Mouse (Mus musculus): Measurements from ENCODE around the gene Nectin2. TPM values are rescaled to one million over a fixed set of nuclear protein-coding genes. Genes with fewer than 3 reads are reported as not detected.

Gene Nectin2
- polyA plus RNA-seq, 1 experiment from 2014 or later, result 82.2 TPM

DNA sequence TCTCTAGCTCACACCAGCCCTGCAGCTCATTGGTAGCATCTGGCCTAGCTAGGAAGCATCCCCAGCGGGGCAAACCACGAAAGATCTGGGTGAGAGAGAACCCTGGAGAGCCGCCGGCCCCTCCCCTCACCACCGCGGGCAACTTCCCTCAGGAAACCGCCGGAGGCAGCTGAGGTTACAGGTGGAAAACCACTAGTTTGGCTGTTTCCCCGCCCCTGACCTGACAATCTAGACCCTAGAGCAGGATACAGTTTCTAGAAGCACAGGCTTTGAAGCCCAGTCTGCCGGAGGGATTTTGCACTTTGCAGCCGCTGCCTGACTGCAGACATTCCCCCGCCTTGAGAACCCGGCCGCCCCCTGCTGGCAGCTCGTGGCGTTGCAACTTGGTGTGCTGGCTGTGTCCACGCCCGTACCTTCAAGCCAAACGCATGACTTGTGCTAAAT is 39.6 kb upstream of the Nectin2 start:
- H3K36me3 ChIP-seq (ENCODE audit: control insufficient read depth, insufficient read depth, low read length), result no peaks in the 10 kb centered on the region
- 0 out of 2 replicates have a peak overlapping the region, but pooled peaks have one; percentile 27 for H3K9ac ChIP-seq (ENCODE audit: low read length)
- DNase-seq (ENCODE audit: low spot score), result peak; percentile 95
- ATAC-seq (ENCODE audit: low FRiP score, low TSS enrichment), result peak; percentile 56
- TF ChIP-seq CTCF (IDR thresholded peaks at IDR 0.05; ENCODE audit: low read depth) (peak; percentile 96), EP300 (optimal IDR thresholded peaks at IDR 0.05) (no peak)
- H3K27me3 ChIP-seq (ENCODE audit: control insufficient read depth, insufficient read depth, low read length), result no peaks in the 10 kb centered on the region
- WGBS, result 3% methylated on average over 19 of the region's 19 CpGs
- H3K4me1 ChIP-seq (replicated peaks; ENCODE audit: control insufficient read depth, insufficient read depth), result no peaks in the 10 kb centered on the region; the same call in 1 of the 2 replicates
- H3K9me3 ChIP-seq (ENCODE audit: control insufficient read depth, low read length), result no peaks in the 10 kb centered on the region
- peak overlapping the region; percentile 26 for H3K4me3 ChIP-seq (ENCODE audit: low read depth, low read length)
- peak overlapping the region; percentile 55 for H3K4me2 ChIP-seq (replicated peaks; ENCODE audit: low read depth)
- 0 out of 2 replicates have a peak overlapping the region, but pooled peaks have one; percentile 13 for H3K27ac ChIP-seq (replicated peaks)

DNA sequence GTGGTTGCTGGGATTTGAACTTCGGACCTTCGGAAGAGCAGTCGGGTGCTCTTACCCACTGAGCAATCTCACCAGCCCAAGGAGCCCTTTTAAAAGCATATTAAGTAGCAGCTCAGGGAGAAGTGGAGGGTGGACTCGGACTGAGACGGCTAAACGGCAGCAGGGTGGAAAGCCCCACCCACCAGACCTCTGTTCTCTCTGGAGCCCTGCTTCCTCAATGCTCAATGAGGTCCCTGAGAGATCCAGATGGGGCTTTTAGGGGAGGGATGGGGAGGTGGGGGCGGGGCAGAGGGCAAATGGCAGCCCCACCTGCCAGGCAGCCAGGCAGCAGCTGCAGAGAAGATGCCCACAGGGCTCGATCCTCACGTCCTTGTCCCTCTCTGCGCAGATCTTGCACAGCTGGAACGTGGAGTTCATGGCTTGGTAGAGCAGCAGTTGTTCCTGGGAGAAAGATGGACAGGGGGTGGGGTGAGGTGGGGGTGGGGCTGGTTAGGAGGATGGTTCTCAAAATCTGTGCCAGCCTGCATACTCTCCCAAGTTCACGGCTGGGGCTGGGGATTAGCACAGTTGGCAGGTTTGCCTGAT is 35.7 kb upstream of the Nectin2 start:
- H3K27me3 ChIP-seq (ENCODE audit: control insufficient read depth, insufficient read depth, low read length), result no peaks in the 10 kb centered on the region
- 41% methylated on average over 12 of the region's 12 CpGs for WGBS
- no peaks in the 10 kb centered on the region for H3K9me3 ChIP-seq (ENCODE audit: control insufficient read depth, low read length)
- no peak overlapping the region for H3K9ac ChIP-seq (ENCODE audit: low read length)
- DNase-seq (ENCODE audit: low spot score), result no peak
- no peak overlapping the region for H3K4me2 ChIP-seq (replicated peaks; ENCODE audit: low read depth)
- H3K36me3 ChIP-seq (ENCODE audit: control insufficient read depth, insufficient read depth, low read length), result no peaks in the 10 kb centered on the region
- no peak for TF ChIP-seq CTCF (IDR thresholded peaks at IDR 0.05; ENCODE audit: low read depth)
- TF ChIP-seq EP300 (optimal IDR thresholded peaks at IDR 0.05), result no peak
- no peak overlapping the region for H3K4me3 ChIP-seq (ENCODE audit: low read depth, low read length)
- H3K27ac ChIP-seq (replicated peaks), result no peak overlapping the region
- no peaks in the 10 kb centered on the region; the same call in 1 of the 2 replicates for H3K4me1 ChIP-seq (replicated peaks; ENCODE audit: control insufficient read depth, insufficient read depth)
- no peak for ATAC-seq (ENCODE audit: low FRiP score, low TSS enrichment)

DNA sequence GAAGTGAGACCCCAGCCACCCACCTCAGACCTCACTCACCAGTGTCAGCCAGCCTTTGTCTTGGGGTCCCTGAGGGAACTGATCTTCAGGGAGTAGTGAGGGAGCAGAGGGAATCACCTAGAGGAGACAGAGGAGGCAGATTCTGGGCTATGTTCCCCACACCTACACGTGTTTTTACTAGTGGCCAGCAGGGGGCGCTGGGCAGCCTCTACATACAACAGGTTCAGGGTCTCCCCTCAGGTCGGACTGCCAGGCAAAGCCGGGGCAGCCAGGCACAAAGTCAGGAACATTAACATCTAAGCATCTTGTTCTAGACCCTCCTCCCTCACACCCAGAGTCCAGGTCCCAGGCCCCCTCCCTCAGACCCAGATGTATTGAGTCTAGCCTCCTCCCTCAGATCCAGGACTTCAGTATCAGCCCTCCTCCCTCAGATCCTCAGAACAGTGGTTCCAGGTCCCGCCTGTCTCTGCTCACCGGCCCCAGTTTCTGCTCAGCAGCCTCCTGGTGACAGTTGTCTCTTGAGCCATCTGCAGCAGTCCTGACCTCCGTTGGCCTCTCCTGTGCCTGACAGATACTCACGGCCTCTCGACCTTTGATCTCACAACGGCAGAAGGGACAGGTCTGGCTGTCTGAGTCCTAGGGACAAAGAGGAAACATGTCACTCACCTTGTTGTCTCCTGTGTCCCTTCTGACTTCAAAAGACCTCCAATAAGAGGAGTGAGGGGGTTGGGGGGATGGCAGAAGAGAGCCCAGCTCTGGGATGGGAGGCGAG is 34.7 kb upstream of the Nectin2 start:
- Histone ChIP-seq H3K36me3 (ENCODE audit: control insufficient read depth, insufficient read depth, low read length) (0 out of 2 replicates have a peak, but pooled peaks cover 2% of the 10 kb centered on the region), H3K4me3 (ENCODE audit: low read depth, low read length) (no peak overlapping the region), H3K27me3 (ENCODE audit: control insufficient read depth, insufficient read depth, low read length) (no peaks in the 10 kb centered on the region), H3K4me1 (replicated peaks; ENCODE audit: control insufficient read depth, insufficient read depth) (no peaks in the 10 kb centered on the region; the same call in 1 of the 2 replicates), H3K27ac (replicated peaks) (no peak overlapping the region), H3K4me2 (replicated peaks; ENCODE audit: low read depth) (no peak overlapping the region), H3K9me3 (ENCODE audit: control insufficient read depth, low read length) (no peaks in the 10 kb centered on the region), H3K9ac (ENCODE audit: low read length) (no peak overlapping the region)
- TF ChIP-seq EP300 (optimal IDR thresholded peaks at IDR 0.05) (no peak), CTCF (IDR thresholded peaks at IDR 0.05; ENCODE audit: low read depth) (peak; percentile 69)
- 35% methylated on average over 11 of the region's 11 CpGs for WGBS
- DNase-seq (ENCODE audit: low spot score), result no peak
- ATAC-seq (ENCODE audit: low FRiP score, low TSS enrichment), result no peak

DNA sequence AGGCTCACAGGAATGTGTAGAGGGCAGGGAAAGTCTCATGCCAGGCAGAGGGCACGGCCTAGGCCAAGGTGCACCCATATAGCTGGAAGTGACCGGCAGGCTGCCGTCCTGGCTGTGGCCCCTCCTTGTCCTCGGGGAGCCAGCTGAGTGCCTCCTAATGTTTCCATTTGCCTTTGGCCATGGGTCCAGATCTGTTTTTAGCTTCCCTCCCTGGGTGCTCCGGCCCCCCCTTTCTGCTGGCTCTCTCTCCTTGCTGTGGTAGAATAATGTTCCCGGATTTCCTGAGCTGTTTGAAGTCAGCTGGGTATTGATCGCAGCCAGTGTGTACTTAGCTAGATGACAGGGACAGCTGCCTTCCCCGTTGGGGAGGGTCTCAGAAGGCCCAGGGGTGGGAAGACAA is 33.3 kb upstream of the Nectin2 start:
- H3K36me3 ChIP-seq (ENCODE audit: control insufficient read depth, insufficient read depth, low read length), result 0 out of 2 replicates have a peak, but pooled peaks cover 2% of the 10 kb centered on the region
- TF ChIP-seq EP300 (optimal IDR thresholded peaks at IDR 0.05) (no peak), CTCF (IDR thresholded peaks at IDR 0.05; ENCODE audit: low read depth) (no peak)
- H3K27me3 ChIP-seq (ENCODE audit: control insufficient read depth, insufficient read depth, low read length), result no peaks in the 10 kb centered on the region
- ATAC-seq (ENCODE audit: low FRiP score, low TSS enrichment), result no peak
- H3K4me3 ChIP-seq (ENCODE audit: low read depth, low read length), result no peak overlapping the region
- WGBS, result 57% methylated on average over 8 of the region's 8 CpGs
- no peak overlapping the region for H3K4me2 ChIP-seq (replicated peaks; ENCODE audit: low read depth)
- no peak for DNase-seq (ENCODE audit: low spot score)
- H3K27ac ChIP-seq (replicated peaks), result no peak overlapping the region
- H3K9me3 ChIP-seq (ENCODE audit: control insufficient read depth, low read length), result no peaks in the 10 kb centered on the region
- no peaks in the 10 kb centered on the region for H3K4me1 ChIP-seq (replicated peaks; ENCODE audit: control insufficient read depth, insufficient read depth)
- no peak overlapping the region for H3K9ac ChIP-seq (ENCODE audit: low read length)

DNA sequence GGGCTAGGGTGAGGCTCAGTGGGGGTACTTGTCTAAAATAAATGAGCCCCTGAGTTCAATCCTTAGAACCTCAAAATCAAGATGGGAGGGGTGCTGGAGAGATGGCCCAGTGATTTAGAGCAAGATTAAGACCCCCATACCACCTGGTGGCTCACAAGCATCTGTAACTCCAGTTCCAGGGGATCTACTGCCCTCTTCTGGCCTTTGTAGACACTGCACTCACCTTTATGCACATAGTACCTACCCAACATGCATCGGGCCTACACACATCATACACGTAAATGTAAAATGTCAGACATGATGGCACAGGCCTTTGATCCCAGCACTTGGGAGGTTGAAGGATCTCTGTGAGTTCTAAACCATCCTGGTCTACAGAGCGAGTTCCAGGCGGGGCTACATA is 32.4 kb upstream of the Nectin2 start:
- no peak overlapping the region for H3K4me2 ChIP-seq (replicated peaks; ENCODE audit: low read depth)
- WGBS, result 93% methylated on average over 4 of the region's 4 CpGs
- ATAC-seq (ENCODE audit: low FRiP score, low TSS enrichment) (0 out of 2 replicates have a peak, but pooled peaks have one; percentile 25), DNase-seq (ENCODE audit: low spot score) (peak; percentile 49)
- TF ChIP-seq CTCF (IDR thresholded peaks at IDR 0.05; ENCODE audit: low read depth) (peak; percentile 78), EP300 (optimal IDR thresholded peaks at IDR 0.05) (no peak)
- H3K27me3 ChIP-seq (ENCODE audit: control insufficient read depth, insufficient read depth, low read length), result no peaks in the 10 kb centered on the region
- H3K4me3 ChIP-seq (ENCODE audit: low read depth, low read length), result no peak overlapping the region
- no peak overlapping the region for H3K9ac ChIP-seq (ENCODE audit: low read length)
- H3K27ac ChIP-seq (replicated peaks), result no peak overlapping the region
- no peaks in the 10 kb centered on the region for H3K9me3 ChIP-seq (ENCODE audit: control insufficient read depth, low read length)
- H3K4me1 ChIP-seq (replicated peaks; ENCODE audit: control insufficient read depth, insufficient read depth), result no peaks in the 10 kb centered on the region
- H3K36me3 ChIP-seq (ENCODE audit: control insufficient read depth, insufficient read depth, low read length), result 0 out of 2 replicates have a peak, but pooled peaks cover 2% of the 10 kb centered on the region

DNA sequence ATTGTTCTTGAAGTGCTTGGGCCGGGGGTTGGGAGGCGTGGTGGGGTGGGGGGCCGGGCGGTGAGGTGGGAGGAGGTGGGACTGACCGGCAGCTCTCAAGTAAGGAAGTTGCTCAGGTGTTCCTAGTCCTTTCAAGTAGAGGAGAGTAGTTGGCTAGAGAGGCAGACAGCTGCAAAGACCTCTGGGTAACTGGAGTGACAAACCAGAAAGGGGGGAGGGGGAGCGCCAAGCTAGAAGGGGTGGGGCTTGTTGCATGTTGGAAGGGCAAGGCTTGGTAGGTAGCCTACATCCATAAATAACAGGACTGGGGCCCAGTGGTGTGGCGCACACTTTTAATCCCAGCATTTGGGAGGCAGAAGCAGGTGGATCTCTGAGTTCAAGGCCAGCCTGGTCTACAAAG is 31.5 kb upstream of the Nectin2 start:
- 83% methylated on average over 7 of the region's 7 CpGs for WGBS
- ATAC-seq (ENCODE audit: low FRiP score, low TSS enrichment), result no peak
- no peak overlapping the region for H3K4me3 ChIP-seq (ENCODE audit: low read depth, low read length)

More for the DNA sequence above, 31.5 kb upstream of the Nectin2 start:
- H3K36me3 ChIP-seq (ENCODE audit: control insufficient read depth, insufficient read depth, low read length), result 0 out of 2 replicates have a peak, but pooled peaks cover 2% of the 10 kb centered on the region
- no peak overlapping the region for H3K27ac ChIP-seq (replicated peaks)
- no peak overlapping the region for H3K9ac ChIP-seq (ENCODE audit: low read length)
- no peak for DNase-seq (ENCODE audit: low spot score)
- no peak overlapping the region for H3K4me2 ChIP-seq (replicated peaks; ENCODE audit: low read depth)
- no peaks in the 10 kb centered on the region for H3K9me3 ChIP-seq (ENCODE audit: control insufficient read depth, low read length)
- TF ChIP-seq CTCF (IDR thresholded peaks at IDR 0.05; ENCODE audit: low read depth) (no peak), EP300 (optimal IDR thresholded peaks at IDR 0.05) (no peak)
- no peaks in the 10 kb centered on the region for H3K4me1 ChIP-seq (replicated peaks; ENCODE audit: control insufficient read depth, insufficient read depth)
- no peaks in the 10 kb centered on the region for H3K27me3 ChIP-seq (ENCODE audit: control insufficient read depth, insufficient read depth, low read length)
